Mouse (Mus musculus): Measurements from ENCODE around the gene Ddx39. TPM values are rescaled to one million over a fixed set of nuclear protein-coding genes. Genes with fewer than 3 reads are reported as not detected.

Gene Ddx39
- polyA plus RNA-seq, 1 experiment from 2014 or later: 251 TPM

- no peak for DNase-seq (ENCODE audit: low spot score)
- no peaks in the 10 kb centered on the region for H3K9me3 ChIP-seq (ENCODE audit: control insufficient read depth, low read length)
- H3K27me3 ChIP-seq (ENCODE audit: control insufficient read depth, insufficient read depth, low read length): no peaks in the 10 kb centered on the region
- H3K9ac ChIP-seq (ENCODE audit: low read length): no peak overlapping the region
- no peak overlapping the region for H3K27ac ChIP-seq (ENCODE audit: low read depth, low read length)
- H3K4me3 ChIP-seq (ENCODE audit: low read depth, low read length): no peak overlapping the region
- 91% methylated on average over 5 of the region's 5 CpGs for WGBS
- H3K36me3 ChIP-seq (ENCODE audit: control insufficient read depth, insufficient read depth, low read length): no peaks in the 10 kb centered on the region; the same call in 1 of the 2 replicates
- ATAC-seq (replicated peaks; ENCODE audit: low FRiP score): no peak
- no peak overlapping the region for H3K4me2 ChIP-seq (ENCODE audit: low read depth, low read length, severe bottlenecking)
- no peaks in the 10 kb centered on the region for H3K4me1 ChIP-seq (replicated peaks; ENCODE audit: control insufficient read depth, insufficient read depth, low read length)
These were observed 40.5 kb upstream of the Ddx39 start for GRCm38 (mm10) chr8:83674497-83674896.

- no peak for DNase-seq (ENCODE audit: low spot score)
- Histone ChIP-seq H3K27me3 (ENCODE audit: control insufficient read depth, insufficient read depth, low read length) (no peaks in the 10 kb centered on the region), H3K9me3 (ENCODE audit: control insufficient read depth, low read length) (no peaks in the 10 kb centered on the region), H3K4me3 (ENCODE audit: low read depth, low read length) (no peak overlapping the region), H3K4me2 (ENCODE audit: low read depth, low read length, severe bottlenecking) (no peak overlapping the region), H3K4me1 (replicated peaks; ENCODE audit: control insufficient read depth, insufficient read depth, low read length) (no peaks in the 10 kb centered on the region), H3K36me3 (ENCODE audit: control insufficient read depth, insufficient read depth, low read length) (no peaks in the 10 kb centered on the region), H3K9ac (ENCODE audit: low read length) (no peak overlapping the region), H3K27ac (ENCODE audit: low read depth, low read length) (no peak overlapping the region)
- ATAC-seq (replicated peaks; ENCODE audit: low FRiP score): no peak
- 92% methylated on average over 12 of the region's 12 CpGs for WGBS
These were observed 35.1 kb upstream of the Ddx39 start for GRCm38 (mm10) chr8:83679866-83680265.

DNA sequence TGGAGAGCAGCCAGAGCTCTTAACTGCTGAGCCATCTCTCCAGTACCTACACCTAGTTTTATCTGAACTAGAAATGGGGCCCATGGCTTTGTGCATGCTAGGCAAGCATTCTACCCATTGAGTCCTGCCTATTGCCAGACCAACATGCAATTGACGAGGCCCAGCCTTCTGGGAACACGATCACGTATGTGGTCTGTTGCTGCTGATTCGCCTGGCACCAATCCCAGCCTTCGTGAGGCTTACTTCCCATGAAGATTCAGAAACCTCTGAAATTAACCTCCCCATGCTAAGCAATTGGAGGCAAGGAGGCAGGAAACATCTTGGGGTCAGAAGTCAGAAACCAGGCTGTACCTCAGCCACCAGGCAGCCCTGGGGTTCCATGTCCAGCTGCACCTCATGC, 34.4 kb upstream of the Ddx39 start:
- 86% methylated on average over 5 of the region's 5 CpGs for WGBS
- Histone ChIP-seq H3K4me1 (replicated peaks; ENCODE audit: control insufficient read depth, insufficient read depth, low read length) (no peaks in the 10 kb centered on the region), H3K4me2 (ENCODE audit: low read depth, low read length, severe bottlenecking) (no peak overlapping the region), H3K27me3 (ENCODE audit: control insufficient read depth, insufficient read depth, low read length) (no peaks in the 10 kb centered on the region), H3K9me3 (ENCODE audit: control insufficient read depth, low read length) (no peaks in the 10 kb centered on the region), H3K9ac (ENCODE audit: low read length) (no peak overlapping the region), H3K27ac (ENCODE audit: low read depth, low read length) (no peak overlapping the region), H3K36me3 (ENCODE audit: control insufficient read depth, insufficient read depth, low read length) (no peaks in the 10 kb centered on the region), H3K4me3 (ENCODE audit: low read depth, low read length) (no peak overlapping the region)
- DNase-seq (ENCODE audit: low spot score): no peak
- ATAC-seq (replicated peaks; ENCODE audit: low FRiP score): no peak

GRCm38 (mm10) chr8:83681099-83681498, 33.9 kb upstream of the Ddx39 start:
- H3K27me3 ChIP-seq (ENCODE audit: control insufficient read depth, insufficient read depth, low read length): no peaks in the 10 kb centered on the region
- 27% methylated on average over 6 of the region's 6 CpGs for WGBS
- no peak overlapping the region for H3K4me3 ChIP-seq (ENCODE audit: low read depth, low read length)
- no peak overlapping the region for H3K27ac ChIP-seq (ENCODE audit: low read depth, low read length)
- DNase-seq (ENCODE audit: low spot score) (no peak), ATAC-seq (replicated peaks; ENCODE audit: low FRiP score) (no peak)
- no peak overlapping the region for H3K4me2 ChIP-seq (ENCODE audit: low read depth, low read length, severe bottlenecking)
- H3K9ac ChIP-seq (ENCODE audit: low read length): no peak overlapping the region
- H3K9me3 ChIP-seq (ENCODE audit: control insufficient read depth, low read length): no peaks in the 10 kb centered on the region
- no peaks in the 10 kb centered on the region for H3K36me3 ChIP-seq (ENCODE audit: control insufficient read depth, insufficient read depth, low read length)
- no peaks in the 10 kb centered on the region for H3K4me1 ChIP-seq (replicated peaks; ENCODE audit: control insufficient read depth, insufficient read depth, low read length)

- Histone ChIP-seq H3K4me1 (replicated peaks; ENCODE audit: control insufficient read depth, insufficient read depth, low read length) (no peaks in the 10 kb centered on the region), H3K27me3 (ENCODE audit: control insufficient read depth, insufficient read depth, low read length) (no peaks in the 10 kb centered on the region), H3K9ac (ENCODE audit: low read length) (no peak overlapping the region), H3K4me2 (ENCODE audit: low read depth, low read length, severe bottlenecking) (no peak overlapping the region), H3K4me3 (ENCODE audit: low read depth, low read length) (no peak overlapping the region), H3K36me3 (ENCODE audit: control insufficient read depth, insufficient read depth, low read length) (no peaks in the 10 kb centered on the region), H3K9me3 (ENCODE audit: control insufficient read depth, low read length) (no peaks in the 10 kb centered on the region), H3K27ac (ENCODE audit: low read depth, low read length) (no peak overlapping the region)
- ATAC-seq (replicated peaks; ENCODE audit: low FRiP score) (no peak), DNase-seq (ENCODE audit: low spot score) (no peak)
- WGBS: 96% methylated on average over 9 of the region's 9 CpGs
These were observed 30.5 kb upstream of the Ddx39 start for GRCm38 (mm10) chr8:83684517-83684916.

DNA sequence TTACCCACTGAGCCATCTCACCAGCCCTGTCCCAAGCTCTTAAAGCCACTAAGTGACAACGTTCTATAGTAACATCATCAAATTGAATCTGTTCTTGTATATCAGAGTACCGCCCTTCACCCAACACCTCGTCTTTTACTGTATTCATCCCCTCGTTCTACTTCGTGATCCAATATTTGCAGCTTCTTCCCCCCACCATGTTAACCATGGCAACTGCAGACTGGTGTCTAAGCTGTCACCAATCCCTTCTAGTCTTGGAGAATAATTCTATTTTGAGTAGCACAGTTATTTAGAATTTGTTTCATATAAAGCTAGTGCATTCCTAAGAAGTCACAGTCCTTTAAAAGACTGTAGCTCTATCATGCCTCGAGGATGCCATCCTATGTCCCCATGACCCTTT, 25.7 kb upstream of the Ddx39 start:
- Histone ChIP-seq H3K4me2 (ENCODE audit: low read depth, low read length, severe bottlenecking) (no peak overlapping the region), H3K4me3 (ENCODE audit: low read depth, low read length) (no peak overlapping the region), H3K9ac (ENCODE audit: low read length) (no peak overlapping the region), H3K27me3 (ENCODE audit: control insufficient read depth, insufficient read depth, low read length) (no peaks in the 10 kb centered on the region), H3K4me1 (replicated peaks; ENCODE audit: control insufficient read depth, insufficient read depth, low read length) (no peaks in the 10 kb centered on the region), H3K36me3 (ENCODE audit: control insufficient read depth, insufficient read depth, low read length) (no peaks in the 10 kb centered on the region; the same call in 1 of the 2 replicates), H3K27ac (ENCODE audit: low read depth, low read length) (no peak overlapping the region), H3K9me3 (ENCODE audit: control insufficient read depth, low read length) (no peaks in the 10 kb centered on the region)
- DNase-seq (ENCODE audit: low spot score): no peak
- no peak for ATAC-seq (replicated peaks; ENCODE audit: low FRiP score)
- 91% methylated on average over 6 of the region's 6 CpGs for WGBS

GRCm38 (mm10) chr8:83693609-83694236, 21.3 kb upstream of the Ddx39 start:
- H3K4me2 ChIP-seq (ENCODE audit: low read depth, low read length, severe bottlenecking): no peak overlapping the region
- ATAC-seq (replicated peaks; ENCODE audit: low FRiP score) (no peak), DNase-seq (ENCODE audit: low spot score) (no peak)
- H3K27me3 ChIP-seq (ENCODE audit: control insufficient read depth, insufficient read depth, low read length): no peaks in the 10 kb centered on the region
- no peak overlapping the region for H3K4me3 ChIP-seq (ENCODE audit: low read depth, low read length)
- H3K4me1 ChIP-seq (replicated peaks; ENCODE audit: control insufficient read depth, insufficient read depth, low read length): no peaks in the 10 kb centered on the region; the same call in 1 of the 2 replicates
- H3K36me3 ChIP-seq (ENCODE audit: control insufficient read depth, insufficient read depth, low read length): no peaks in the 10 kb centered on the region; the same call in 1 of the 2 replicates
- 84% methylated on average over 10 of the region's 10 CpGs for WGBS
- H3K9ac ChIP-seq (ENCODE audit: low read length): no peak overlapping the region
- no peak overlapping the region for H3K27ac ChIP-seq (ENCODE audit: low read depth, low read length)
- no peaks in the 10 kb centered on the region for H3K9me3 ChIP-seq (ENCODE audit: control insufficient read depth, low read length)

- Histone ChIP-seq H3K4me3 (ENCODE audit: low read depth, low read length) (no peak overlapping the region), H3K4me2 (ENCODE audit: low read depth, low read length, severe bottlenecking) (no peak overlapping the region), H3K4me1 (replicated peaks; ENCODE audit: control insufficient read depth, insufficient read depth, low read length) (peaks cover 1% of the 10 kb centered on the region; the same call in 1 of the 2 replicates), H3K27ac (ENCODE audit: low read depth, low read length) (no peak overlapping the region), H3K9ac (ENCODE audit: low read length) (no peak overlapping the region), H3K9me3 (ENCODE audit: control insufficient read depth, low read length) (no peaks in the 10 kb centered on the region), H3K27me3 (ENCODE audit: control insufficient read depth, insufficient read depth, low read length) (no peaks in the 10 kb centered on the region), H3K36me3 (ENCODE audit: control insufficient read depth, insufficient read depth, low read length) (no peaks in the 10 kb centered on the region; the same call in 1 of the 2 replicates)
- 88% methylated on average over 11 of the region's 11 CpGs for WGBS
- ATAC-seq (replicated peaks; ENCODE audit: low FRiP score) (no peak), DNase-seq (ENCODE audit: low spot score) (no peak)
These were observed 20.4 kb upstream of the Ddx39 start for GRCm38 (mm10) chr8:83694369-83695160.
